Mouse (Mus musculus): ENCODE measurements at regions not wholly inside any gene's neighbourhood (a gene's known extent, or its start where the extent isn't known, plus 50 kb on each side); places are given as distances from the start of the nearest gene placed in this dataset.

- TF ChIP-seq CTCF (IDR thresholded peaks at IDR 0.05; ENCODE audit: control insufficient read depth, insufficient read depth, insufficient read length) (no peak), MAX (IDR thresholded peaks at IDR 0.05) (no peak)
Observed at GRCm38 (mm10) chr8:36339449-36339848, 573.9 kb downstream of the Gm19410 start.
